Mouse (Mus musculus) stomach, embryonic 15.5 days (tissue): ENCODE data around the gene Bclaf1. TPM values are rescaled to one million over a fixed set of nuclear protein-coding genes. Genes with fewer than 3 reads are reported as not detected.
A peak's percentile ranks its signal among the peaks of the same experiment; 100 is the strongest.

Experiments used
- ATAC-seq: fragments of 200-750 bp; cut with Nextera tagmentation; 2 replicates; pipeline ENCODE4 v1.8.0; 2017; ENCODE audit warnings: low read depth, moderate number of reproducible peaks, moderate TSS enrichment; ENCODE audit not compliant: insufficient read depth, low FRiP score
- H3K27ac ChIP-seq: fragments of 300-500 bp; sonication (generic); 2 replicates; pipeline ENCODE4 v1.5.1; 2015; ENCODE audit warnings: mild to moderate bottlenecking, inconsistent platforms
- H3K27me3 ChIP-seq: fragments of 300-500 bp; sonication (generic); replicated peaks from 2 replicates; pipeline ENCODE4 v1.6.1; 2015; ENCODE audit warnings: inconsistent platforms
- H3K36me3 ChIP-seq: fragments of 300-500 bp; sonication (generic); 2 replicates; pipeline ENCODE4 v1.6.1; 2015; ENCODE audit warnings: inconsistent platforms
- H3K4me1 ChIP-seq: fragments of 300-500 bp; sonication (generic); 2 replicates; pipeline ENCODE4 v1.6.1; 2015; ENCODE audit warnings: inconsistent platforms
- H3K4me2 ChIP-seq: fragments of 300-500 bp; sonication (generic); 2 replicates; pipeline ENCODE4 v1.6.1; 2015; ENCODE audit warnings: mild to moderate bottlenecking, inconsistent platforms
- H3K4me3 ChIP-seq: fragments of 300-500 bp; sonication (generic); replicated peaks from 2 replicates; pipeline ENCODE4 v1.5.1; 2015; ENCODE audit warnings: inconsistent platforms
- H3K9ac ChIP-seq: fragments of 300-500 bp; sonication (generic); 2 replicates; pipeline ENCODE4 v1.6.1; 2015; ENCODE audit warnings: inconsistent platforms
- H3K9me3 ChIP-seq: fragments of 300-500 bp; sonication (generic); 2 replicates; pipeline ENCODE4 v1.6.1; 2016; ENCODE audit warnings: inconsistent platforms
- WGBS: fragments of 180-500 bp; shearing (Covaris S2); methylation state at CpG from one replicate; pipeline ENCODE4 v1.1.7; 2015; 5-methylcytosine and 5-hydroxymethylcytosine counted together
- polyA plus RNA-seq: library from polyadenylated mRNA; unstranded; fragments of >200 nt; fragmentation: Nextera tagmentation; extraction: Ambion mirVana; gene quantifications from 2 replicates; pipeline ENCODE4 v1.2.1, GENCODE M21; 2015

Gene Bclaf1
- polyA plus RNA-seq, 1 experiment from 2014 or later: 113 TPM

DNA sequence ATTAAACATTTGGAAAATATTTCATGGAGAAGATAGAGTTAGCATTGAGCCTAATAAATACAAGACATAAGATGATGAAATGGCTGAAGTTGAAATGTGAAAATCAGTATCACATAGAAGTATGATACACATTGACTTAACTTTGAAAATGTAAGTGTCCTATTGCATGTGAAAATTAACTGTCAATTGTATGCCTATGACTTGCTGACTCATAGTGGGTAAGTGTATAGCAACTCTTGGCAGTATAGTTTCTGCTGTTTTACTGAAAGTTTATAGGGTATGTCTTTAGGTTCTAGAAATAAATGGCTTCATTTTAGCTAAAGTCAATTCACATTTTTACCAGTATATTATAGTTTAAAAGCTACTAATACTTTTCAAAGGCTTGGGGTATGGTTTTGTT lies 14.0 kb downstream of the Bclaf1 start:
- Histone ChIP-seq H3K4me3 (no peak overlapping the region), H3K27me3 (no peaks in the 10 kb centered on the region), H3K9me3 (no peaks in the 10 kb centered on the region), H3K27ac (no peak overlapping the region), H3K4me1 (no peaks in the 10 kb centered on the region), H3K9ac (no peak overlapping the region), H3K4me2 (no peak overlapping the region), H3K36me3 (peaks cover 27% of the 10 kb centered on the region)
- ATAC-seq: no peak

DNA sequence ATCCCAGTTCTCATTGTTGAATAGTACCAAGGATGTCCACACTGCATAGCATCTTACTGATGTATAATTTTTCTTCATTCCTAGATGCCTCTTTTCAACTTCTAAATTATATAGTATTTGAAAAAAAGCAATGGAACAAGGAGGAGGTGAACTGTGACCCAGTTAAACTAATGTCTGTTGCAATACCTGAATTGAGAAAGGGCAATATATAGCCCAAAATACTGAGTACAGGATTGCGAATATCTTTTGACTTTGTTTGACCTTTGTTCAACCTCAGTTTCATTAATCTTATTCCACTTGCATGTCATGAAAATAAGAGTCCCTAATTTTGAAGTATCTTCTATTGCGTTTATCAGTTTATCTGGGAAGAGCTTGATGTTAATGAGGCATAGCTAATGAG lies 19.0 kb downstream of the Bclaf1 start:
- no peak overlapping the region for H3K27ac ChIP-seq
- no peak overlapping the region for H3K4me2 ChIP-seq
- H3K9me3 ChIP-seq: no peaks in the 10 kb centered on the region
- no peaks in the 10 kb centered on the region for H3K27me3 ChIP-seq
- no peak for ATAC-seq
- no peaks in the 10 kb centered on the region for H3K4me1 ChIP-seq
- peaks cover 21% of the 10 kb centered on the region; the same call in 1 of the 2 replicates for H3K36me3 ChIP-seq
- no peak overlapping the region for H3K9ac ChIP-seq
- no peak overlapping the region for H3K4me3 ChIP-seq
- WGBS: 78% methylated on average over 2 of the region's 2 CpGs

DNA sequence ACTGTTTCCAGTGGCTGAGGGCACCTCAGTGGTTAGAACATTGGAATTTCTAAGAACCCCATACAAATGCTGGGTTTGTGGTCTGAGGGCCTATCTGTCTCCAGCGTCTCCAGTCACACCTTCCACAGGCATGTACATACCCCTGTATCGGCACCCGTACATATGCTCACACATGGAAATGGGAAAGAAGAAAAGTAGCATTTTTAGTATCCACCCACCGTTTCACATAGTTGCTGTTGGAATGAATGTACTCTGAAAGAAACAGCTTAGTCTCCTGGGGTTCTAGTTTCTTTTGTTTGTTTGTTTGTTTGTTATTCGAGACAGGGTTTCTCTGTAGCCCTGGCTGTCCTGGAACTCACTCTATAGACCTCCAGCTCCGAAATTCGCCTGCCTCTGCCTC lies 25.6 kb downstream of the Bclaf1 start:
- 92% methylated on average over 7 of the region's 7 CpGs for WGBS
- Histone ChIP-seq H3K36me3 (peaks cover 17% of the 10 kb centered on the region), H3K4me3 (no peak overlapping the region), H3K27me3 (no peaks in the 10 kb centered on the region), H3K4me2 (no peak overlapping the region), H3K9me3 (no peaks in the 10 kb centered on the region), H3K4me1 (no peaks in the 10 kb centered on the region), H3K9ac (no peak overlapping the region), H3K27ac (no peak overlapping the region)
- ATAC-seq: no peak

DNA sequence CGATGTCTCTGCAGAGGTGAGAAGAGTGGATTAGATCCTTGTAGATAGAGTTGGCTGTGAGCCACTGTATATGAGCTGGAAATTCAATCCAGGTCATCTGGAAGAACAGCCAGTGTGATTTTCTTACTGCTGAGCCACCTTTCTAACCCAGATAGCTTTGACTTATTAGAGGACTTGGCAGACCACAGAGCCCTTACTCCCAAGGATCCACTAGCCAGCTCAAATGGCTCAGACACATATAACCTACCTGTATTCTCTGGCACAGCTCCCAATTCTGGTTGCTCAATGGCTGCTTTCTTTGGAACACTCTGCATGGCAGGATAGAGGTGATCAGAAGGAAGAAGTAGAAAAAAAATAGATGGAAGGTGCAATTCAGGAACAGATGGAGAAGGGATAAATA lies 33.5 kb downstream of the Bclaf1 start:
- WGBS: 64% methylated on average over 1 of the region's 1 CpGs
- no peaks in the 10 kb centered on the region for H3K9me3 ChIP-seq
- peaks cover 19% of the 10 kb centered on the region for H3K36me3 ChIP-seq
- no peak overlapping the region for H3K9ac ChIP-seq
- H3K4me2 ChIP-seq: no peak overlapping the region
- H3K27ac ChIP-seq: no peak overlapping the region
- no peaks in the 10 kb centered on the region for H3K27me3 ChIP-seq
- H3K4me3 ChIP-seq: no peak overlapping the region
- no peaks in the 10 kb centered on the region for H3K4me1 ChIP-seq
- no peak for ATAC-seq

DNA sequence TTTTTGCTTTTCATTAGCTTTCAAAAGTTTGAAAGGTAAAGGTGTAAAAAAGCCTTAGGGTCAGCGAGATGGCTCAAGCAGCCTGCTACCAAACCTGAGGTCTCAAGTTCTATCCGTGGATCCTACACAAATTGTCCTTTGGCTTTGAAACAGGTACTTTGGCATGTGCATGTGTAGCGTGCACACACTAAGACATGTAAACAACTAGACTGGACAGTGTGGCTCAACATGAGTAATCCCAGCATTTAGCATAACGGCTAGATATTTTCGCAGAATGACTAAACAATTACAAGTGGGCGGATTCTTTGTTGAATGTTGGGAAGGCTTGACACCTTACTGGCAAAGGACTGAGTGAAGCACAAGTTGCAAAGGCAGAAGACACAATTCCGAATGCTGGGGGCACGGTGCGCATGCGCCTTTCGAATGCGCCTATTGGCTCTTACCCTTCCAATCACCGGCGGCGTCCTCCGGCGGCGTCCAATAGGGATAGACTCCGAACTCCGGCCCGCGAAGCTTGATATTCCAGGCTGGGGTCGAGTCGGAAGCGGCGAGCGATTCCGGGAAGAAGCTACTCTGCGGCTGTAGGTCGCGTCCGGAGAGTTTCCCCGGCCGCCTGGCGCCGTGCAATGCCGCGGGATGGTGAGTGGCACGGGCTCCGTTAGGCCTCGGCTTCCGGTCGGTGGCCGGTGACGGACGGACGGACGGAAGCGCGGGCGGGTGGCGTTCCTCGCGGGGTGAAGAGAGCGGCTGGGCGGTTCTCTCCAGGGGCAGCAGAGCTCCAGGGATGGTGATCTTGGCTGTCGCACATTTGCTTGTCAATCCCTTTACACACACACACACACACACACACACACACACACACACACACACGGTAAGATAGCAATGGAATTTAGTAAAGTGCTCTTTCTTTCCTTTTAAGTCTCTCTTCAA lies 35.3 kb downstream of the Bclaf1 start, which contains the start of gene Mtfr2:
Gene Mtfr2, plus strand, starts transcription at position 486 of the 930 bp plus-strand sequence.
- Histone ChIP-seq H3K4me1 (no peaks in the 10 kb centered on the region), H3K27ac (peak within 1 kb of the TSS; percentile 71), H3K4me2 (peak within 1 kb of the TSS; percentile 84), H3K27me3 (no peaks in the 10 kb centered on the region), H3K36me3 (peaks cover 16% of the 10 kb centered on the region), H3K4me3 (peak within 1 kb of the TSS; percentile 76), H3K9ac (peak within 1 kb of the TSS; percentile 29; the same call in 1 of the 2 replicates), H3K9me3 (no peaks in the 10 kb centered on the region)
- 1% methylated on average over 58 of the region's 58 CpGs for WGBS
- ATAC-seq: peak; percentile 96

DNA sequence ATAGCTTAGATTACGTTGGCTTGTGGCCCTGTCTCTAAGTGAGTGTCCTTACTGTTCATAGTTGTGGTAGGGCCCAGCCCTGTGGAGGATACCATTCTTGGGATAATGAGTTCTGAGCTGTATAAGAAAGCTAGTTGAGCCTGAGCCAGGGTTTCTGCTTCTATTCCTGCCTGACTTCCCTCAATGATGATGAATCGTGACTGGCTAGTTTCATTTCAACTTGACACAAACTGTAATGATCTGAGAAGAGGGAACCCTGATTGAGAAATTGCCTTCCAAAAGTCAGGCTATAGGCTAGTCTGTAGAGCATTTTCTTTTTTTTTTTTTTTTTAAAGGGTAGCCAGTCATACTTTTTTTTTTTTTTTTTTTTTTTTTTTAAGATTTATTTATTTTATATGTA lies 36.6 kb downstream of the Bclaf1 start:
- Histone ChIP-seq H3K27me3 (no peaks in the 10 kb centered on the region), H3K4me2 (no peak overlapping the region), H3K4me1 (no peaks in the 10 kb centered on the region), H3K9me3 (no peaks in the 10 kb centered on the region), H3K27ac (no peak overlapping the region), H3K4me3 (peak overlapping the region; percentile 76; the same call in 1 of the 2 replicates), H3K9ac (no peak overlapping the region), H3K36me3 (peaks cover 11% of the 10 kb centered on the region)
- no peak for ATAC-seq
- 75% methylated on average over 2 of the region's 2 CpGs for WGBS

DNA sequence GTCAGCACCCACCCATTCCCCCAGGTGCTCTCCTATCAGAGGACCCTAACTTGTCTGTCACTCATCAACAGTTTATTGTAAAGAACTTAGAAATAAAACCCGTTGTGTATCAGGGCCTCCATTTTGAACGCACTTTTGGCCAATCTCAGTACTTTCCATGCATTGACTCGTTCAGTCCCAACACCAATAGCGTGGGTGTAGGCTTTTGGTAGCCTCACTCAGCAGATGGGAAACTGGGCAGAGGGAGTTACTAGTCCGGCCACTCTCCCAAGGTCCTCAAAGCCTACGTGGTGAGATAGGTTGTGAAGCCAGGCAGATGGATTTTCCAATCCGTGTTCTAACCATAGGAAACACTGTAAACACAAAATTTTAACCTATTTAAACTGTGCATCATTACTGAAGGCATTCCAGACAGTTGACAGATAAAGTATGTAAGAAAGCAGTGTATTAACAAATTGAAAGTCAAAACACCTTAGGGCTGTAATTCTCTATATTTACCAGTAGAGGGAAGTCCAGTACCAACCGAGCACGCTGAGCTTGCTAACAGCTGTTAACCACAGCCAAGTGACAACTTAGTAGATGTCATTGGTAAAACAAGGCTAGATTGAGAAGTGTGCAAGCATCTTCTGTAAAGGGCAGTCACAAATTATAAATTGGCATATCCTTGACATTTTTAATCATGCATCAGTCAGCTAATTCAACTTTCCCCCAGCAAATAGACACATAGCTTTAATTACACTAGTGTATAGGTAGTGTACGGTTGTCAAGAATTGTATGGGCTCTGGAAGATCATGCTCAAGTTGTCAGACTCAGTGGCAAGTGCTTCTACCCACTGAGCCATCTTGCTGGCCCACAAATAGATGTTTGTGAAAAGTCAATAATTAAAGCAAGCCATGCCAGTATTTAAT lies 49.5 kb downstream of the Bclaf1 start:
- H3K27me3 ChIP-seq: no peaks in the 10 kb centered on the region
- H3K27ac ChIP-seq: no peak overlapping the region
- no peak overlapping the region for H3K4me3 ChIP-seq
- no peak overlapping the region for H3K9ac ChIP-seq
- H3K36me3 ChIP-seq: no peaks in the 10 kb centered on the region
- H3K4me1 ChIP-seq: no peaks in the 10 kb centered on the region
- H3K9me3 ChIP-seq: no peaks in the 10 kb centered on the region
- 63% methylated on average over 10 of the region's 10 CpGs for WGBS
- no peak for ATAC-seq
- no peak overlapping the region for H3K4me2 ChIP-seq

DNA sequence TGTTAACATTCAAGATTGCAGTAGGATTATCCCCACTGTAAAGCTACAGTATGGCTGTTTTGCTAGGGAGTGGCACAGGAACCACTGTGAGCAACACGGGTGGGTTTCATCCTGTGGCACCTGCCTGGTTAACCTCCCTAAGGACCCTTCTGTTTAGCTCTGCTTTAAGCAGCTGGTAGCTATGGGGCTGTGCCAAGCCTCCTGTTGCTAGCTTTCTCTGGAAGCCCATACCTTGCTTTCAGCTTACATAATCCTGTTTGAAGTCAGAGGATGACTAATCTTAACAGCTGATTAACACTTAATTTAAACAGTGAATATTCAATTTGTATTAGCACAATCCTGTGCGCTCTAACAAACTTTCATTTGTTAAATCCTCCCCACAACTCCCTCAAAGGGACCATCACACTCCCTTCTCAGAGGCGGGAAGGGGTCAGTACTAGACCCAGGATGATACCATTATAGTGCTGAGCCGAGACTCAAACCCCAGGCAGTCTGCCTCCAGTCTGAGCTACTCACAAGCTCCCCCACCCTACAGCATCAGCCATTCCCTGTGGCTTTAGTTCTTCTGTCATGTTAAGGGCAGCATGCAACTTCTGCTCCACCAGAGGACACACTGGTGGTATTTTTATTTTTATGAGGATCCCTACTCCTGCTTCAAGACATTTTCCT lies 50.3 kb downstream of the Bclaf1 start:
- no peaks in the 10 kb centered on the region for H3K4me1 ChIP-seq
- no peaks in the 10 kb centered on the region for H3K9me3 ChIP-seq
- H3K27me3 ChIP-seq: no peaks in the 10 kb centered on the region
- H3K9ac ChIP-seq: no peak overlapping the region
- ATAC-seq: no peak
- WGBS: 74% methylated on average over 4 of the region's 4 CpGs
- no peak overlapping the region for H3K27ac ChIP-seq
- H3K4me3 ChIP-seq: no peak overlapping the region
- no peaks in the 10 kb centered on the region for H3K36me3 ChIP-seq
- H3K4me2 ChIP-seq: no peak overlapping the region

DNA sequence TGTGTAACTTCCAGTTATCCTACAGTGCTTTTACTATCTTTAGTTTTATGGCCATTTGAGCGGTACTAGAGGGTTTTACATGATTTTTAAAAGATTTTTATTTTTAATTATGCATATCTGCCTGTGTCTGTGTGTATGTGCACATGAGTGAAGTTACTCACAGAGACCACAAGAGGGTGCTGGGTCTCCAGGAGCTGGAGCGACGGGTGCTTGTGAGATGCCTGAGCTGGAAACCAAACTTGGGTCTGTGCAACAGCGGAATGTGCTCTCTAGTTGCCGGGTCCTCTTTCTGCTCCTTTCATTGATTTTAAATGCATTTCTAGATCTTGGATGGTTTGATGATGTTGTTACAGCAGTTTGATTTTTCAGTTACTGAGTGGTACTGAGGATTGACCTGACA lies 59.8 kb downstream of the Bclaf1 start:
- WGBS: 90% methylated on average over 5 of the region's 5 CpGs
- Histone ChIP-seq H3K27me3 (no peaks in the 10 kb centered on the region), H3K4me2 (no peak overlapping the region), H3K9ac (no peak overlapping the region), H3K27ac (no peak overlapping the region), H3K4me3 (no peak overlapping the region), H3K4me1 (no peaks in the 10 kb centered on the region), H3K9me3 (no peaks in the 10 kb centered on the region), H3K36me3 (no peaks in the 10 kb centered on the region)
- no peak for ATAC-seq

DNA sequence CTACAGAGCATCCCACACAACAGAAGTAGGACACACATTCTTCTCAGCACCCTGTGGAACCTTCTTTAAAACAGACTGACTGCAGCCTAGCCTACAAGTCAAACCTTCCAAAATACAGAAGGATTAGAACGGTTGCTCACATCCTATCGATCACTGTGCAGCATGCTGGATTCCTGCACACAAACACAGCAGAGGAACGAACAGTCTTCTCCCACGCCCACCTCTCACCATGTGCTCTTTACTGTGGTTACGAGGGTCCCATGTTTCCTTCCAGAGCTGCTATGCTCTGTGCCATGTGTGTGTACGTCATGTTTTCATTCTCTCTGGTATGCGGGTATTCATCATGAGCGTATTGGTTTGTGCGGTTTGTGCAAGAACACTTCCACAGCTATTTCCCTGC lies 65.4 kb downstream of the Bclaf1 start:
- Histone ChIP-seq H3K4me1 (no peaks in the 10 kb centered on the region), H3K27ac (no peak overlapping the region), H3K4me2 (no peak overlapping the region), H3K4me3 (no peak overlapping the region), H3K27me3 (no peaks in the 10 kb centered on the region), H3K36me3 (no peaks in the 10 kb centered on the region), H3K9ac (no peak overlapping the region), H3K9me3 (no peaks in the 10 kb centered on the region)
- no peak for ATAC-seq
- WGBS: 86% methylated on average over 9 of the region's 9 CpGs

DNA sequence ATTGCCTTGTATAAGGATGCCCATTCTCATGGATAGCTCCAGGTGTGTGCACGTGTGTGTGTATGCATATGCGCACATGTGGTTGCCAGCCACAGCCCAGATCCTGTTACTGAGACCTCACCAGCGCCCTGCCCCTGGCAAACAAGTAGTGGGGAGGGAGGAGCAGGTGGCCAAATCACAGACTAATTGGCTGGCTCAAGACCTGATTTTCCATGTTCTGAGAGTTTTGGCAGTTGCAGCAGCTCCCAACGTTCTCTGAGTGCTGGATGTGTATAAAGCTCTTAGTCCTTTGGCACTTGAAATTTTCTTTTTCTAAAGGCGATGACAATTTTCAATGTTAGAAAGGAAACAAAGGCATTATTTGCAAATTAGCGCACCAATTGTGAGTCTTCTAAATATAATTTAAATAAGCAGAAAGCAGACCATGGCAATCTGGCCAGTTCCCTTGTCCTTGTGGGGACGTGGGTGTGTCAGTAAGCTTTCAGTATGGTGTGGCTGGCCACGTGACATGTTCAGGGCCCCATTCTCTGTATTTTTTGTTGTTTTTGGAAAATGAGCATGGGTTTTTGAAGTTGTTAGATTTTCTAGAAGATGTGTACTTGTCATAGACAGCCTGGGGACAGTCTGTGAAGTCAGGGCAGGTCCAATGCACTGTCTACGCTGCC lies 66.9 kb downstream of the Bclaf1 start:
- H3K4me3 ChIP-seq: no peak overlapping the region
- no peak for ATAC-seq
- no peaks in the 10 kb centered on the region for H3K9me3 ChIP-seq
- no peaks in the 10 kb centered on the region for H3K36me3 ChIP-seq
- H3K27ac ChIP-seq: no peak overlapping the region
- H3K4me1 ChIP-seq: no peaks in the 10 kb centered on the region
- WGBS: 80% methylated on average over 9 of the region's 9 CpGs
- no peaks in the 10 kb centered on the region for H3K27me3 ChIP-seq
- no peak overlapping the region for H3K4me2 ChIP-seq
- H3K9ac ChIP-seq: no peak overlapping the region
